In genomic region chr1:132121895-132122294, GRCm38 (mm10) we compare ENCODE assay signal across 14 mouse cellular contexts. TPM values are rescaled to one million over a fixed set of nuclear protein-coding genes. Genes with fewer than 3 reads are reported as not detected.
DNase-seq lines count a peak whose midpoint lies in the region; ATAC-seq lines count a peak whose summit lies in the region.
"Had no signal": no experiment of that assay in that cellular context is flagged by ENCODE, and none has a peak within 500 bp of the region (broad histone marks: within the 10 kb centered on the region; RNA-seq: fewer than 3 reads in every experiment).

No protein-coding gene starts in this region.

- peaks cover 3% of the 10 kb centered on the region; the same call in 1 of the 2 replicates for H3K4me1 ChIP-seq in limb, embryonic 11.5 days (ENCODE audit: control insufficient read depth, insufficient read depth, low read length)
- peaks cover 30% of the 10 kb centered on the region for H3K4me1 ChIP-seq in limb, embryonic 10.5 days
- H3K4me1 ChIP-seq in forebrain, embryonic 15.5 days: peaks cover 9% of the 10 kb centered on the region; the same call in 1 of the 2 replicates
- H3K4me1 ChIP-seq: embryonic facial prominence, embryonic 13.5 days had no signal

- no peak overlapping the region for H3K9ac ChIP-seq in limb, embryonic 11.5 days (ENCODE audit: low read length)
- H3K9ac ChIP-seq in forebrain, embryonic 15.5 days (replicated peaks): no peak overlapping the region
- H3K9ac ChIP-seq: embryonic facial prominence, embryonic 13.5 days; hindbrain, embryonic 15.5 days; kidney, embryonic 15.5 days; liver, embryonic 13.5 days; lung, embryonic 15.5 days had no signal

- peak; percentile 35 for ATAC-seq in frontal cortex, adult (ENCODE audit: low TSS enrichment)
- ATAC-seq in limb, embryonic 11.5 days (ENCODE audit: insufficient number of reproducible peaks, low FRiP score, low TSS enrichment, low read depth): 0 out of 2 replicates have a peak, but pooled peaks have one; percentile 22
- ATAC-seq in forebrain, embryonic 15.5 days (replicated peaks): peak; percentile 45
- ATAC-seq: intestine, embryonic 16.5 days had no signal

- H3K9me3 ChIP-seq in limb, embryonic 11.5 days (ENCODE audit: control insufficient read depth, low read length): no peaks in the 10 kb centered on the region
- no peaks in the 10 kb centered on the region for H3K9me3 ChIP-seq in limb, embryonic 10.5 days (replicated peaks)
- no peaks in the 10 kb centered on the region for H3K9me3 ChIP-seq in forebrain, embryonic 15.5 days
- H3K9me3 ChIP-seq: embryonic facial prominence, embryonic 13.5 days; hindbrain, embryonic 15.5 days; kidney, embryonic 15.5 days; liver, embryonic 13.5 days; lung, embryonic 15.5 days had no signal

- no peak overlapping the region for H3K4me2 ChIP-seq in limb, embryonic 11.5 days (ENCODE audit: low read depth, severe bottlenecking)
- no peak overlapping the region for H3K4me2 ChIP-seq in forebrain, embryonic 15.5 days (replicated peaks)
- H3K4me2 ChIP-seq: embryonic facial prominence, embryonic 13.5 days; hindbrain, embryonic 15.5 days; kidney, embryonic 15.5 days; liver, embryonic 13.5 days; lung, embryonic 15.5 days had no signal

- 83% methylated on average over 6 of the region's 6 CpGs for WGBS in limb, embryonic 11.5 days
- 90% methylated on average over 6 of the region's 6 CpGs for WGBS in limb, embryonic 10.5 days
- 56% methylated on average over 6 of the region's 6 CpGs for WGBS in forebrain, embryonic 15.5 days

- H3K4me3 ChIP-seq in limb, embryonic 11.5 days (ENCODE audit: low read depth, low read length): no peak overlapping the region
- H3K4me3 ChIP-seq in limb, embryonic 10.5 days: no peak overlapping the region
- no peak overlapping the region for H3K4me3 ChIP-seq in forebrain, embryonic 15.5 days
- H3K4me3 ChIP-seq: embryonic facial prominence, embryonic 13.5 days; hindbrain, embryonic 15.5 days; kidney, embryonic 15.5 days; liver, embryonic 13.5 days; lung, embryonic 15.5 days had no signal

- DNase-seq in frontal cortex, postnatal 10 days (ENCODE audit: low spot score in 2 of 2): no peak
- no peak for DNase-seq in limb, embryonic 11.5 days (ENCODE audit: low spot score)
- DNase-seq in limb, embryonic 10.5 days (ENCODE audit: low spot score): no peak
- peak; percentile 51 to 67 for DNase-seq in layer of hippocampus, postnatal 36 days
- DNase-seq in B cell, adult 2 months: no peak
- no peak for DNase-seq in thymus, postnatal 4 days

- no peaks in the 10 kb centered on the region for H3K27me3 ChIP-seq in limb, embryonic 11.5 days (ENCODE audit: control insufficient read depth, insufficient read depth, low read length)
- H3K27me3 ChIP-seq in limb, embryonic 10.5 days (ENCODE audit: low read depth, poor library complexity, severe bottlenecking): no peaks in the 10 kb centered on the region
- H3K27me3 ChIP-seq in forebrain, embryonic 15.5 days: no peaks in the 10 kb centered on the region
- H3K27me3 ChIP-seq: embryonic facial prominence, embryonic 13.5 days; hindbrain, embryonic 15.5 days; kidney, embryonic 15.5 days; liver, embryonic 13.5 days; lung, embryonic 15.5 days had no signal

- H3K36me3 ChIP-seq in limb, embryonic 11.5 days (ENCODE audit: control insufficient read depth, insufficient read depth, low read length): no peaks in the 10 kb centered on the region
- no peaks in the 10 kb centered on the region for H3K36me3 ChIP-seq in limb, embryonic 10.5 days
- H3K36me3 ChIP-seq in forebrain, embryonic 15.5 days: no peaks in the 10 kb centered on the region
- H3K36me3 ChIP-seq: embryonic facial prominence, embryonic 13.5 days; hindbrain, embryonic 15.5 days; liver, embryonic 13.5 days; lung, embryonic 15.5 days had no signal

- no peak overlapping the region for H3K27ac ChIP-seq in limb, embryonic 11.5 days (replicated peaks; ENCODE audit: low read depth, low read length)
- H3K27ac ChIP-seq in limb, embryonic 10.5 days: no peak overlapping the region
- H3K27ac ChIP-seq in forebrain, embryonic 15.5 days (replicated peaks): no peak overlapping the region
- H3K27ac ChIP-seq: embryonic facial prominence, embryonic 13.5 days; hindbrain, embryonic 15.5 days; kidney, embryonic 15.5 days; liver, embryonic 13.5 days; lung, embryonic 15.5 days had no signal

RNA-seq across cellular contexts. Expression of gene Cdk18, which starts 17.6 kb away (rescaled TPM):
- polyA plus RNA-seq in limb, embryonic 11.5 days (2014; fragmentation: Nextera tagmentation; extraction: Ambion mirVana): 3.7 and 3.9 TPM in 2 replicates
- polyA plus RNA-seq in limb, embryonic 10.5 days (2016; fragmentation: Nextera tagmentation; extraction: Ambion mirVana): 3.7 TPM in 2 replicates
- 0.18 and 0.69 TPM in 2 replicates for polyA plus RNA-seq in forebrain, embryonic 15.5 days (2015; fragmentation: Nextera tagmentation; extraction: Ambion mirVana)
- 10 to 100 TPM; 23.2 to 27.2 TPM for total RNA-seq in layer of hippocampus, postnatal 36 days (2021)

RNA-seq across cellular contexts. Expression of gene Mfsd4a, which starts 54.0 kb away (rescaled TPM):
- polyA plus RNA-seq in limb, embryonic 11.5 days (2014; fragmentation: Nextera tagmentation; extraction: Ambion mirVana): 8.6 and 10.6 TPM in 2 replicates
- 9.5 and 13.4 TPM in 2 replicates for polyA plus RNA-seq in limb, embryonic 10.5 days (2016; fragmentation: Nextera tagmentation; extraction: Ambion mirVana)
- polyA plus RNA-seq in forebrain, embryonic 15.5 days (2015; fragmentation: Nextera tagmentation; extraction: Ambion mirVana): 8.8 and 8.9 TPM in 2 replicates
- total RNA-seq in layer of hippocampus, postnatal 36 days (2021): 10 to 100 TPM; 58.3 to 62.8 TPM

Comparison
In these comparisons a context has a peak if more than half of its experiments do, and no peak if none do; other contexts are left out.
1. DNase-seq: peak in layer of hippocampus, postnatal 36 days (2 of 2); none in frontal cortex, postnatal 10 days (0 of 2), limb, embryonic 11.5 days (single experiment), limb, embryonic 10.5 days (single experiment), B cell, adult 2 months (0 of 2) and thymus, postnatal 4 days (single experiment).
2. Peak in every context shown above with its lines, with median percentiles within 50 percentile points of each other: ATAC-seq.